Mouse (Mus musculus) bone marrow, adult 2 months (tissue): ENCODE measurements at regions not wholly inside any gene's neighbourhood (a gene's known extent, or its start where the extent isn't known, plus 50 kb on each side); places are given as distances from the start of the nearest gene placed in this dataset.

Experiments used
- H3K27ac ChIP-seq: fragments of 200-500 bp; 2 replicates; pipeline ENCODE4 v1.5.1; 2012; ENCODE audit warnings: low read depth, mild to moderate bottlenecking, control low read depth, inconsistent platforms, low read length; ENCODE audit not compliant: control insufficient read depth, poor library complexity, insufficient read depth
- H3K4me1 ChIP-seq: fragments of 200-500 bp; 2 replicates; pipeline ENCODE4 v1.6.1; 2011; ENCODE audit warnings: low read length; ENCODE audit not compliant: control insufficient read depth, insufficient read depth
- H3K4me3 ChIP-seq: fragments of 200-500 bp; replicated peaks from 2 replicates; pipeline ENCODE3; 2011; ENCODE audit warnings: mild to moderate bottlenecking, low read depth, low read length, control low read depth; ENCODE audit not compliant: control insufficient read depth
- CTCF ChIP-seq: fragments of 200-500 bp; IDR thresholded peaks from 2 replicates; pipeline ENCODE4 v1.5.1; 2011; ENCODE audit warnings: low read length, control low read depth; ENCODE audit not compliant: control insufficient read depth, insufficient read depth
- POLR2A ChIP-seq: fragments of 200-500 bp; IDR thresholded peaks from 2 replicates; pipeline ENCODE4 v1.6.1; 2011; ENCODE audit warnings: low read depth, mild to moderate bottlenecking, control low read depth, low read length, borderline replicate concordance; ENCODE audit not compliant: control insufficient read depth
- WGBS: fragments of 180-500 bp; shearing (Covaris S2); methylation state at CpG from one replicate; pipeline ENCODE4 v1.1.7; 2018; 5-methylcytosine and 5-hydroxymethylcytosine counted together

DNA sequence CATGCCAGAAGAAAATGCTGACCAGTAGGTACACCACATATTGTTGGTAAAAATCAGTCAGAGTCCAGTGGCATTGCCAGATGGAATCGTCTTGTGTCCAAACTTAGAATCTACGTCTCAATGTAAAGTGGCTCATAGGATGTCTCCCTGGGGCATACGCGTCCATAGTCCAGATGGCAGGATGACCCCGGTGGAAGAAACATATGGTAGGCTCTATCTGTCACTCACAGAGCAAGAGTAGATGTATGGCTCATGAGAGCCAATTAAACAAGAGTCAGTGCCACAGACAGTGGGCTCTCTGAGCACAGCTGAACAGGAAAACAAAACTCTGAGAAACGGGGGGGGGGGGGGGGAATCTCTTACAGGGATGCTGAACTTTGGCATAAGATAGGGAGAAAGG is 187.3 kb downstream of the Enc1 start:
- Histone ChIP-seq H3K4me3 (no peak overlapping the region), H3K27ac (no peak overlapping the region), H3K4me1 (no peaks in the 10 kb centered on the region)
- TF ChIP-seq POLR2A (no peak), CTCF (no peak)
- WGBS = 78% methylated on average over 6 of the region's 6 CpGs

DNA sequence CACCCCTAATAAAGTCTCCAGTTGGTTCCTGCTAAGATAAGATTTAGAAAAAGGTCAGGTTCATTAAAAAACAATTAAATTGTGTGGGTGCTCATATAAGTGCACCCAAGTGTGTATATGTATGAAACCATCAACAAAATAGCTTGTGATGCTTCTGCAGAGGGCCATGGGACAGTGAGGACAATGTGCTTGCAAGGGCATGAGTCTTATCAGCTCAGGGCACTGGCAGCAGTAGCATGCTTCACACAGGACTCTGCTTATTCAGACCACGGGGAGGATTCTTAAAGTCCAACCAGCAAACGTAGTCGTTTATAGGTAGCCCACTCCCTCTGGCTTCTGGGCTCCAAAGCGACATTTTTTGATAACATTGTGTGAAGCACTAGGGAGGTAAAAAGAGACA is 186.6 kb downstream of the Enc1 start:
- Histone ChIP-seq H3K27ac (no peak overlapping the region), H3K4me1 (no peaks in the 10 kb centered on the region), H3K4me3 (no peak overlapping the region)
- TF ChIP-seq POLR2A (no peak), CTCF (no peak)
- 66% methylated on average over 4 of the region's 4 CpGs for WGBS

DNA sequence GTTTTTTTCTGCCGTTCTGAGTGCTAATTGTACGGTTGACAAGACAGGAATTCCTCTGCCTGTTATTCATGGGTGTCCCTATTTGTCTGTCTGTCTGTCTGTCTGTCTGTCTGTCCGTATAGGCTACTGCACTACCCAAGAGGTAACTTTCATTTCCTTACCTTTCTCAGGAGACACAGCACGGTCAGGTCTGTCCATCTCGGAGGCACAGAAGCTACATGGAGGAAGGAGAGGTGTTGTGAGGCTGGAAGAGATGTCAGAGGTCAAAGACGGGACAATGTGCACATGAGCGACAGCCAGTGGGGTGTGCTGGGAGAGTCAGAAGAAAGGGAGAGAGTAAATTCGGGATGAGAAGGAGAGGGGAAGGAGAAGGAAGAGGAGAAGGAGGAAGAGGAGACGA is 184.8 kb downstream of the Enc1 start:
- Histone ChIP-seq H3K4me3 (no peak overlapping the region), H3K4me1 (no peaks in the 10 kb centered on the region), H3K27ac (no peak overlapping the region)
- TF ChIP-seq POLR2A (no peak), CTCF (no peak)
- WGBS = 78% methylated on average over 9 of the region's 9 CpGs

DNA sequence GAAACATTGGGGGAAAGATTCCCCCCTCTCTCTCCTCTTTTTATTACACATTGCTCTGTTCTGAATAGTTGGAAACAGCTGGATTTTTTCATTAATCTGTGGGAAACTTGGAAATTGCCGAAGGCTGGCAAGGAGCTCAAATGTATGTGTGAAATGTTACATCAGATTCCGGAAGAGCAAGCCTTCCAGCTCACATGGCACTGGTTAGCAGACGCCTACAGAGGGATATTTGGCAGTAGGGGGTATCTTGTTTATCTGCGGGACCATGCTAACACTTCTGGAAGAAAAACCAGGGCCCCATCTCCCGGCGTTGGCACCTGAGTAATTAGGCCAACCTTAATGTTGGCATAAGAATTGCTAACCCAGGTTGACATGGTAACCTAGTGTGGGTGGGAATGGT is 183.0 kb downstream of the Enc1 start:
- no peak for TF ChIP-seq POLR2A
- TF ChIP-seq CTCF = no peak
- 78% methylated on average over 6 of the region's 6 CpGs for WGBS
- Histone ChIP-seq H3K4me1 (no peaks in the 10 kb centered on the region), H3K27ac (no peak overlapping the region), H3K4me3 (no peak overlapping the region)

DNA sequence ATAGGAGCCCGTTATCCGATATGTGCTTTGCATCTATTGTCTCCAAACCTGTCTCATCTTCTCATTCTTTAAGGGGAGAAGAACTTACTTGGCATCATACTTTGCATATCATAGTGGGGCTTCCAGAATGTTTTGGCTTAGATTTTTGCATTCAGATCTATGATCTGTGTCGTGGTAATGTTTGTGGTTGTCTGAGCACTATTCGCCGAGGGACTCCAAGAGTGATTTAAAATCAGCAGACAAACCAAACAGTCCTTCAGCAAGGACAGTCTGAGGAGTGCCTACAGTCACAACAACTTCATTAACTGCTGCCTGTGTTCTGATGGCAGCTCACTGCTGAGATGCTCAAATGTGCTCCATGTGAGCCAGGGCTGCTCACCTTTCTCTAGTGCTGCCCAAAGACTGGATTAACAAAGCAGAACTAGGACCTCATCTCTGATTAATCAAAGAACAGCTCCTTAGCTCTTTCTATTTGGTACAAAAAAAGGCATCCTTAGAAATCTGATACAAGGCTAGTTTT is 182.5 kb downstream of the Enc1 start:
- Histone ChIP-seq H3K4me3 (no peak overlapping the region), H3K4me1 (no peaks in the 10 kb centered on the region), H3K27ac (no peak overlapping the region)
- WGBS = 58% methylated on average over 5 of the region's 5 CpGs
- TF ChIP-seq CTCF (no peak), POLR2A (no peak)

DNA sequence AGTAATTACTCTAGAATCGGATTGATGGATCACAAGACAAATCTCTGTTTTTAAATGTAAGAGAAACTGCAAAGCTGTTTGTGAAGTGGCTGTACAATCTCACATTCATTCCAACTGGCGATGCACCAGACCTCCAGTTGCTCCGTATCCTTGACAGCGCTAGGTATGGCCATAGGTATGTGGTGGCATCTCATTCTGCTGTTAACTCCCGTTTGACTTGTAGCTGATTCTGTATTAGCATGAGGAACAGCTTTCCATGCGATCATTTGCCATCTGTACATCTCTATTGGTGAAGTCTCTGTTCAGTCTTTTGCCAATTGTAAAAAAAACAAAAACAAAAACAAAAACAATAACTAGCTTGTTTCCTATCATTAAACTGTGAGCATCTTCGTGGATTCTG is 182.0 kb downstream of the Enc1 start:
- Histone ChIP-seq H3K4me1 (no peaks in the 10 kb centered on the region), H3K27ac (no peak overlapping the region), H3K4me3 (no peak overlapping the region)
- 80% methylated on average over 7 of the region's 7 CpGs for WGBS
- TF ChIP-seq CTCF = no peak
- TF ChIP-seq POLR2A = no peak

DNA sequence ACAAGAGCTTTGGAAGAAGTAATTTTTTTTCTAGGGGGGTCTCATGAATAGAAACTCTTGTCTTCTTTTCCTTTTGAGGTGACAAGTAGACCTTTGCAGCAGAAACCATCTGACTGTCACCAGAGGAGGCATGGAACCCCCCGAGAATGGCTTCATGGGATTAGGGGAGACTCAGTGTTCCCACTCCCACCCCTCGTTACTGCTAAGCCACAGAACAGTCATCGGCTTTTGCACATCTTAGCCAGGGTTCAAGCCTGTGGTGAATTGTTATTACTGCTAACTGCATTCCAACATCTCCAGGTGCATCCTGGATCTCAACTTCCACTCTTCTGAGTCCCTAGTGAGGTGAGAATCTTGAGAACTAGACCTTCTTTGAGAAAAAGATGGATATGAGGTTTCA is 180.9 kb downstream of the Enc1 start:
- Histone ChIP-seq H3K4me1 (no peaks in the 10 kb centered on the region), H3K27ac (no peak overlapping the region), H3K4me3 (no peak overlapping the region)
- TF ChIP-seq POLR2A = no peak
- no peak for TF ChIP-seq CTCF
- 88% methylated on average over 3 of the region's 3 CpGs for WGBS

DNA sequence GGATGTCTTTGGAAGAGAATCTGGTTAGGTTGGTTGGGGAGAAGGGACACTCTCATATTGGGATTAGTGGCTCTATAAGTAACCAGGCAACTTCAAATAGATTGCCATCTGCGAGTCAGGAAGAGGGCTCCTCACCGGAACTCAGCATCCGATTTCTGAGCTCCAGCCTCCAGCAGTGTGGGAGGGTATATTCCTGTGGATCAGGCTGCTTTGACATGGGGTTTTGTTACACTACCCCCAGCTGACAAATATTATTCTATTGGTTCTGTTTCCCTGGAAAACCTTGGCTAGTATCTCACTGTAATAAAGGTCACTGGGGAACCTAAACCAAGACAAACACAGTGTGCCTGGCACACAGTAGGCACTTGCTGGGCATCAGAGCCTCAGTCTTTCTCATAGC is 179.9 kb downstream of the Enc1 start:
- 90% methylated on average over 3 of the region's 3 CpGs for WGBS
- Histone ChIP-seq H3K4me3 (no peak overlapping the region), H3K4me1 (no peaks in the 10 kb centered on the region), H3K27ac (no peak overlapping the region)
- TF ChIP-seq CTCF (no peak), POLR2A (no peak)

DNA sequence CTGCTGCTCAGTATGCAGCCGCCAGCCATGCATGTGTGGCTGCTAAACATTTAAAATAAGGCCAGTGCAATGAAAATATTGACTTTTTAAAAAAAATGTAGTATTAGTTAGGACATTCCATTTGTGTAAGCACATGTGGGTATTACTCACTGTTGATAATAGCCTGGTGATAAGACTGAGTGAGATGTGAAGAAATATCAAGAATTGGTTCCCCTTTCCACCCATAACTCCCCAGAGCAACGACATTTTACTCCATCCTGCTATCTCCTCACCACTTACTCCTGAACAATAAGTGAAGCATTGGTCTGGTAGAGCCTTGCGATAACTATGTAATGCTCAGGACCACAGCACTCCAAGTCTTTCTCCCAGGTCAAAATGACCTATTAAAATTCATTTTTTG is 178.2 kb downstream of the Enc1 start:
- no peaks in the 10 kb centered on the region for H3K4me1 ChIP-seq
- TF ChIP-seq CTCF (no peak), POLR2A (no peak)
- no peak overlapping the region for H3K27ac ChIP-seq
- WGBS = 57% methylated on average over 3 of the region's 3 CpGs
- no peak overlapping the region for H3K4me3 ChIP-seq
